Mouse (Mus musculus): ENCODE data around the gene B4galt4. TPM values are rescaled to one million over a fixed set of nuclear protein-coding genes. Genes with fewer than 3 reads are reported as not detected.

Gene B4galt4
- total and polyA plus RNA-seq, 3 experiments: not detected

GRCm38 (mm10) chr16:38758104-38758861 lies 16.2 kb downstream of the B4galt4 start:
- Histone ChIP-seq H3K27ac (ENCODE audit: insufficient read depth, low read depth) (no peak overlapping the region), H3K9me3 (replicated peaks; ENCODE audit: low read length) (no peaks in the 10 kb centered on the region), H3K9ac (ENCODE audit: insufficient read depth, low read depth) (no peak overlapping the region), H3K36me3 (replicated peaks in 1 of 2; ENCODE audit: control insufficient read depth in 1 of 2, insufficient read depth in 1 of 2, low read length in 1 of 2) (no peaks in the 10 kb centered on the region), H3K4me3 (replicated peaks in 1 of 3; ENCODE audit: low read depth in 2 of 3, low read length in 2 of 3, poor library complexity in 1 of 3) (no peak overlapping the region), H3K4me2 (ENCODE audit: insufficient read depth, low read depth, poor library complexity, severe bottlenecking) (no peak overlapping the region), H3K4me1 (ENCODE audit: control insufficient read depth in 1 of 2, insufficient read depth in 2 of 2) (peaks cover 5 to 18% of the 10 kb centered on the region in 2 experiments), H3K27me3 (replicated peaks) (no peaks in the 10 kb centered on the region), H3K79me2 (replicated peaks; ENCODE audit: control insufficient read depth, extremely low read depth, insufficient read depth, poor library complexity, severe bottlenecking) (no peaks in the 10 kb centered on the region)
- TF ChIP-seq HCFC1 (IDR thresholded peaks at IDR 0.05; ENCODE audit: low read depth, low read length) (no peak), CHD1 (IDR thresholded peaks at IDR 0.05; ENCODE audit: low read depth, low read length) (no peak), USF1 (IDR thresholded peaks at IDR 0.05; ENCODE audit: low read depth, low read length) (no peak), POLR2A (IDR thresholded peaks at IDR 0.05; ENCODE audit: low read depth, low read length) (no peak), NRF1 (IDR thresholded peaks at IDR 0.05; ENCODE audit: low read depth, low read length) (no peak), JUND (conservative IDR thresholded peaks at IDR 0.05; ENCODE audit: low read depth, low read length) (no peak), IRF4 (IDR thresholded peaks at IDR 0.05; ENCODE audit: low read depth, low read length) (no peak), JUN (IDR thresholded peaks at IDR 0.05; ENCODE audit: insufficient read depth, low read depth, low read length) (no peak), TCF12 (IDR thresholded peaks at IDR 0.05; ENCODE audit: low read depth, low read length) (no peak)
- DNase-seq (ENCODE audit: extremely low read depth): no peak
- in situ Hi-C loops (cut with MboI; ENCODE audit: low pct_ligation_motif_present, low pct_unique_long_range_greater_than_20kb, low sequenced_read_pairs): no loop called here
- dilution Hi-C loops (cut with MboI; ENCODE audit: extremely low pct_ligation_motif_present, extremely low pct_unique_long_range_greater_than_20kb, low sequenced_read_pairs): no loop called here

- TF ChIP-seq MAX (IDR thresholded peaks at IDR 0.05; ENCODE audit: low read length) (no peak), CTCF (conservative IDR thresholded peaks at IDR 0.05 in 1 of 2, IDR thresholded peaks at IDR 0.05 in 1 of 2; ENCODE audit: low read depth in 2 of 2, low read length in 2 of 2) (no peak), ELF1 (IDR thresholded peaks at IDR 0.05; ENCODE audit: low read depth, low read length) (no peak), MEF2A (IDR thresholded peaks at IDR 0.05; ENCODE audit: borderline replicate concordance, low read depth, low read length) (no peak), JUN (IDR thresholded peaks at IDR 0.05; ENCODE audit: insufficient read depth, low read depth, low read length) (no peak), HCFC1 (IDR thresholded peaks at IDR 0.05; ENCODE audit: low read depth, low read length) (no peak), ZC3H11A (IDR thresholded peaks at IDR 0.05; ENCODE audit: low read depth, low read length) (no peak), RAD21 (IDR thresholded peaks at IDR 0.05; ENCODE audit: low read depth, low read length) (no peak), TBP (conservative IDR thresholded peaks at IDR 0.05; ENCODE audit: low read depth, low read length) (no peak), SMC3 (IDR thresholded peaks at IDR 0.05; ENCODE audit: low read depth, low read length) (no peak), ZNF384 (IDR thresholded peaks at IDR 0.05; ENCODE audit: low read depth, low read length) (no peak), KAT2A (IDR thresholded peaks at IDR 0.05; ENCODE audit: insufficient replicate concordance, low read length) (no peak), JUND (conservative IDR thresholded peaks at IDR 0.05; ENCODE audit: low read depth, low read length) (no peak), BHLHE40 (IDR thresholded peaks at IDR 0.05; ENCODE audit: low read depth, low read length) (no peak), POLR2AphosphoS2 (IDR thresholded peaks at IDR 0.05; ENCODE audit: low read depth, low read length) (no peak)
- H3K79me2 ChIP-seq (replicated peaks; ENCODE audit: control insufficient read depth, extremely low read depth, insufficient read depth, poor library complexity, severe bottlenecking): no peaks in the 10 kb centered on the region
- no peak overlapping the region for H3K27ac ChIP-seq (ENCODE audit: insufficient read depth, low read depth)
- in situ Hi-C loops (cut with MboI; ENCODE audit: low pct_ligation_motif_present, low pct_unique_long_range_greater_than_20kb, low sequenced_read_pairs) (no loop called here), dilution Hi-C loops (cut with MboI; ENCODE audit: extremely low pct_ligation_motif_present, extremely low pct_unique_long_range_greater_than_20kb, low sequenced_read_pairs) (no loop called here)
- no peak overlapping the region for H3K4me2 ChIP-seq (ENCODE audit: insufficient read depth, low read depth, poor library complexity, severe bottlenecking)
- no peak overlapping the region for H3K4me3 ChIP-seq (replicated peaks in 1 of 3; ENCODE audit: low read depth in 2 of 3, low read length in 2 of 3, poor library complexity in 1 of 3)
- H3K36me3 ChIP-seq (replicated peaks in 1 of 2; ENCODE audit: control insufficient read depth in 1 of 2, insufficient read depth in 1 of 2, low read length in 1 of 2): no peaks in the 10 kb centered on the region
- DNase-seq (ENCODE audit: extremely low read depth): no peak
- H3K4me1 ChIP-seq (ENCODE audit: control insufficient read depth in 1 of 2, insufficient read depth in 2 of 2): peaks cover 5 to 21% of the 10 kb centered on the region in 2 experiments
- no peaks in the 10 kb centered on the region for H3K9me3 ChIP-seq (replicated peaks; ENCODE audit: low read length)
- no peaks in the 10 kb centered on the region for H3K27me3 ChIP-seq (replicated peaks)
- H3K9ac ChIP-seq (ENCODE audit: insufficient read depth, low read depth): no peak overlapping the region
Measured at GRCm38 (mm10) chr16:38760239-38760638, 18.2 kb downstream of the B4galt4 start.

Data from CH12.LX (cell line).